Mouse (Mus musculus): ENCODE measurements around the gene Bcam. TPM values are rescaled to one million over a fixed set of nuclear protein-coding genes. Genes with fewer than 3 reads are reported as not detected.

The Bcam gene
- total and polyA plus RNA-seq, 2 experiments: 2.3 to 4.8 TPM

DNA sequence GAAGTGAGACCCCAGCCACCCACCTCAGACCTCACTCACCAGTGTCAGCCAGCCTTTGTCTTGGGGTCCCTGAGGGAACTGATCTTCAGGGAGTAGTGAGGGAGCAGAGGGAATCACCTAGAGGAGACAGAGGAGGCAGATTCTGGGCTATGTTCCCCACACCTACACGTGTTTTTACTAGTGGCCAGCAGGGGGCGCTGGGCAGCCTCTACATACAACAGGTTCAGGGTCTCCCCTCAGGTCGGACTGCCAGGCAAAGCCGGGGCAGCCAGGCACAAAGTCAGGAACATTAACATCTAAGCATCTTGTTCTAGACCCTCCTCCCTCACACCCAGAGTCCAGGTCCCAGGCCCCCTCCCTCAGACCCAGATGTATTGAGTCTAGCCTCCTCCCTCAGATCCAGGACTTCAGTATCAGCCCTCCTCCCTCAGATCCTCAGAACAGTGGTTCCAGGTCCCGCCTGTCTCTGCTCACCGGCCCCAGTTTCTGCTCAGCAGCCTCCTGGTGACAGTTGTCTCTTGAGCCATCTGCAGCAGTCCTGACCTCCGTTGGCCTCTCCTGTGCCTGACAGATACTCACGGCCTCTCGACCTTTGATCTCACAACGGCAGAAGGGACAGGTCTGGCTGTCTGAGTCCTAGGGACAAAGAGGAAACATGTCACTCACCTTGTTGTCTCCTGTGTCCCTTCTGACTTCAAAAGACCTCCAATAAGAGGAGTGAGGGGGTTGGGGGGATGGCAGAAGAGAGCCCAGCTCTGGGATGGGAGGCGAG is 14.1 kb upstream of the Bcam start:
- Histone ChIP-seq H3K9ac (ENCODE audit: low read depth, low read length) (peak overlapping the region; percentile 33), H3K27me3 (ENCODE audit: control insufficient read depth, insufficient read depth, low read length) (no peaks in the 10 kb centered on the region), H3K4me3 (ENCODE audit: insufficient read depth, low read depth, low read length) (no peak overlapping the region), H3K27ac (replicated peaks; ENCODE audit: insufficient read depth, low read depth, low read length) (peak overlapping the region; percentile 96), H3K79me2 (ENCODE audit: control insufficient read depth, insufficient read depth, low read length) (no peaks in the 10 kb centered on the region), H3K4me1 (ENCODE audit: control insufficient read depth, insufficient read depth, low read length) (peaks cover 23% of the 10 kb centered on the region), H3K36me3 (ENCODE audit: control insufficient read depth, insufficient read depth, low read length) (no peaks in the 10 kb centered on the region; the same call in 1 of the 2 replicates)
- peak; percentile 92 for DNase-seq (ENCODE audit: extremely low read depth, low read depth, low spot score)
- WGBS: 20% methylated on average over 11 of the region's 11 CpGs
- peak; percentile 75 for TF ChIP-seq CTCF (IDR thresholded peaks at IDR 0.05; ENCODE audit: low read depth, low read length)
- no peak for TF ChIP-seq POLR2A (IDR thresholded peaks at IDR 0.05; ENCODE audit: extremely low read depth, insufficient read depth, low read length)

DNA sequence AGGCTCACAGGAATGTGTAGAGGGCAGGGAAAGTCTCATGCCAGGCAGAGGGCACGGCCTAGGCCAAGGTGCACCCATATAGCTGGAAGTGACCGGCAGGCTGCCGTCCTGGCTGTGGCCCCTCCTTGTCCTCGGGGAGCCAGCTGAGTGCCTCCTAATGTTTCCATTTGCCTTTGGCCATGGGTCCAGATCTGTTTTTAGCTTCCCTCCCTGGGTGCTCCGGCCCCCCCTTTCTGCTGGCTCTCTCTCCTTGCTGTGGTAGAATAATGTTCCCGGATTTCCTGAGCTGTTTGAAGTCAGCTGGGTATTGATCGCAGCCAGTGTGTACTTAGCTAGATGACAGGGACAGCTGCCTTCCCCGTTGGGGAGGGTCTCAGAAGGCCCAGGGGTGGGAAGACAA is 12.8 kb upstream of the Bcam start:
- Histone ChIP-seq H3K9ac (ENCODE audit: low read depth, low read length) (peak overlapping the region; percentile 30; the same call in 1 of the 2 replicates), H3K27me3 (ENCODE audit: control insufficient read depth, insufficient read depth, low read length) (no peaks in the 10 kb centered on the region), H3K27ac (replicated peaks; ENCODE audit: insufficient read depth, low read depth, low read length) (peak overlapping the region; percentile 62), H3K4me1 (ENCODE audit: control insufficient read depth, insufficient read depth, low read length) (peaks cover 19% of the 10 kb centered on the region), H3K79me2 (ENCODE audit: control insufficient read depth, insufficient read depth, low read length) (no peaks in the 10 kb centered on the region), H3K4me3 (ENCODE audit: insufficient read depth, low read depth, low read length) (no peak overlapping the region), H3K36me3 (ENCODE audit: control insufficient read depth, insufficient read depth, low read length) (no peaks in the 10 kb centered on the region; the same call in 1 of the 2 replicates)
- 13% methylated on average over 8 of the region's 8 CpGs for WGBS
- peak; percentile 78 for DNase-seq (ENCODE audit: extremely low read depth, low read depth, low spot score)
- TF ChIP-seq POLR2A (IDR thresholded peaks at IDR 0.05; ENCODE audit: extremely low read depth, insufficient read depth, low read length) (no peak), CTCF (IDR thresholded peaks at IDR 0.05; ENCODE audit: low read depth, low read length) (no peak)

DNA sequence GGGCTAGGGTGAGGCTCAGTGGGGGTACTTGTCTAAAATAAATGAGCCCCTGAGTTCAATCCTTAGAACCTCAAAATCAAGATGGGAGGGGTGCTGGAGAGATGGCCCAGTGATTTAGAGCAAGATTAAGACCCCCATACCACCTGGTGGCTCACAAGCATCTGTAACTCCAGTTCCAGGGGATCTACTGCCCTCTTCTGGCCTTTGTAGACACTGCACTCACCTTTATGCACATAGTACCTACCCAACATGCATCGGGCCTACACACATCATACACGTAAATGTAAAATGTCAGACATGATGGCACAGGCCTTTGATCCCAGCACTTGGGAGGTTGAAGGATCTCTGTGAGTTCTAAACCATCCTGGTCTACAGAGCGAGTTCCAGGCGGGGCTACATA is 11.8 kb upstream of the Bcam start:
- Histone ChIP-seq H3K27me3 (ENCODE audit: control insufficient read depth, insufficient read depth, low read length) (no peaks in the 10 kb centered on the region), H3K4me3 (ENCODE audit: insufficient read depth, low read depth, low read length) (no peak overlapping the region), H3K27ac (replicated peaks; ENCODE audit: insufficient read depth, low read depth, low read length) (no peak overlapping the region), H3K36me3 (ENCODE audit: control insufficient read depth, insufficient read depth, low read length) (no peaks in the 10 kb centered on the region), H3K4me1 (ENCODE audit: control insufficient read depth, insufficient read depth, low read length) (peaks cover 19% of the 10 kb centered on the region), H3K9ac (ENCODE audit: low read depth, low read length) (no peak overlapping the region), H3K79me2 (ENCODE audit: control insufficient read depth, insufficient read depth, low read length) (no peaks in the 10 kb centered on the region)
- DNase-seq (ENCODE audit: extremely low read depth, low read depth, low spot score): no peak
- TF ChIP-seq POLR2A (IDR thresholded peaks at IDR 0.05; ENCODE audit: extremely low read depth, insufficient read depth, low read length) (no peak), CTCF (IDR thresholded peaks at IDR 0.05; ENCODE audit: low read depth, low read length) (peak; percentile 33; the same call in 1 of the 2 replicates)
- WGBS: 95% methylated on average over 4 of the region's 4 CpGs

DNA sequence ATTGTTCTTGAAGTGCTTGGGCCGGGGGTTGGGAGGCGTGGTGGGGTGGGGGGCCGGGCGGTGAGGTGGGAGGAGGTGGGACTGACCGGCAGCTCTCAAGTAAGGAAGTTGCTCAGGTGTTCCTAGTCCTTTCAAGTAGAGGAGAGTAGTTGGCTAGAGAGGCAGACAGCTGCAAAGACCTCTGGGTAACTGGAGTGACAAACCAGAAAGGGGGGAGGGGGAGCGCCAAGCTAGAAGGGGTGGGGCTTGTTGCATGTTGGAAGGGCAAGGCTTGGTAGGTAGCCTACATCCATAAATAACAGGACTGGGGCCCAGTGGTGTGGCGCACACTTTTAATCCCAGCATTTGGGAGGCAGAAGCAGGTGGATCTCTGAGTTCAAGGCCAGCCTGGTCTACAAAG is 10.9 kb upstream of the Bcam start:
- Histone ChIP-seq H3K4me1 (ENCODE audit: control insufficient read depth, insufficient read depth, low read length) (peaks cover 19% of the 10 kb centered on the region), H3K36me3 (ENCODE audit: control insufficient read depth, insufficient read depth, low read length) (no peaks in the 10 kb centered on the region), H3K9ac (ENCODE audit: low read depth, low read length) (no peak overlapping the region), H3K27me3 (ENCODE audit: control insufficient read depth, insufficient read depth, low read length) (no peaks in the 10 kb centered on the region), H3K79me2 (ENCODE audit: control insufficient read depth, insufficient read depth, low read length) (no peaks in the 10 kb centered on the region), H3K4me3 (ENCODE audit: insufficient read depth, low read depth, low read length) (no peak overlapping the region), H3K27ac (replicated peaks; ENCODE audit: insufficient read depth, low read depth, low read length) (no peak overlapping the region)
- 98% methylated on average over 7 of the region's 7 CpGs for WGBS
- no peak for DNase-seq (ENCODE audit: extremely low read depth, low read depth, low spot score)
- TF ChIP-seq CTCF (IDR thresholded peaks at IDR 0.05; ENCODE audit: low read depth, low read length) (no peak), POLR2A (IDR thresholded peaks at IDR 0.05; ENCODE audit: extremely low read depth, insufficient read depth, low read length) (no peak)

DNA sequence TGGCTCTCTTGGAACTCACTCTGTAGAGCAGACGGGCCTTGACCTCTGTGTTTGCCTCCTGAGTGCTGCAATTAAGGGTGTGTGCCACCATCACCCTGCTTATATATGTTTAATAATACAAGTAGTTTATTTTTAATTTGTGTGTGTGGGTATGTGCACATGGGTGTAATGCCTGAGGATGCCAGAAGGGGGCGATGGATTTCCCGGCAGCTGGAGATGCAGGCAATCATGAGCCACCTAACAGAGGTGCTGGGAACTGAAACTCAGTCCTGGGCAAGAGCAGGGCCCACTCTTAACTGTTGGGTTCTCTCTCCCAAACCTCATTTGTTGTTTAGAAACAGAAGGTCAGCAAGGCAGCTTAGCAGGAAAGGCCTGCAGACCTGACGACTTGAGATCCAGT is 9.1 kb upstream of the Bcam start:
- no peaks in the 10 kb centered on the region for H3K79me2 ChIP-seq (ENCODE audit: control insufficient read depth, insufficient read depth, low read length)
- no peaks in the 10 kb centered on the region for H3K36me3 ChIP-seq (ENCODE audit: control insufficient read depth, insufficient read depth, low read length)
- no peak overlapping the region for H3K9ac ChIP-seq (ENCODE audit: low read depth, low read length)
- 89% methylated on average over 4 of the region's 4 CpGs for WGBS
- H3K4me3 ChIP-seq (ENCODE audit: insufficient read depth, low read depth, low read length): no peak overlapping the region
- H3K27ac ChIP-seq (replicated peaks; ENCODE audit: insufficient read depth, low read depth, low read length): no peak overlapping the region
- TF ChIP-seq CTCF (IDR thresholded peaks at IDR 0.05; ENCODE audit: low read depth, low read length) (peak; percentile 40; the same call in 1 of the 2 replicates), POLR2A (IDR thresholded peaks at IDR 0.05; ENCODE audit: extremely low read depth, insufficient read depth, low read length) (no peak)
- peaks cover 15% of the 10 kb centered on the region for H3K4me1 ChIP-seq (ENCODE audit: control insufficient read depth, insufficient read depth, low read length)
- no peaks in the 10 kb centered on the region for H3K27me3 ChIP-seq (ENCODE audit: control insufficient read depth, insufficient read depth, low read length)
- DNase-seq (ENCODE audit: extremely low read depth, low read depth, low spot score): no peak

DNA sequence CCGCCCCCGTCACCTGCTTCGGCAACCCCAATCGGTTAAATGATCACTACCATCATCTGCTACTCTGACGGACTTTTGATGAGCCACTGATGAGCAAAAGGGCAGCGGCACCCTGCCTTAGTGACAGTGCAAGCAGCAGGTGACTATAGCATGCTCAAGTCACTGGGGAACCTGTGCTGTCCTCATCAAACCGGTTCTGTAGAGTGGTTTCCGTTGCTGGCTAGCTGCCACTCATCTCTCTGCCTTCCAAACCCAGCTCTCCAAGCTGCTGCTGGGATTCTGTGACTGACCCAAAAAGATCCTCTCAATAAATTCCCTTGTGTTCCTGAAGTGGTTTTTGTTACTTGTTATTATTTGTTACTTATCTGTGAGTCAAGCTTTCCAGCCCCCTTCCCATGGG is 7.8 kb upstream of the Bcam start:
- Histone ChIP-seq H3K27ac (replicated peaks; ENCODE audit: insufficient read depth, low read depth, low read length) (no peak overlapping the region), H3K36me3 (ENCODE audit: control insufficient read depth, insufficient read depth, low read length) (no peaks in the 10 kb centered on the region), H3K4me1 (ENCODE audit: control insufficient read depth, insufficient read depth, low read length) (peaks cover 4% of the 10 kb centered on the region; the same call in 1 of the 2 replicates), H3K79me2 (ENCODE audit: control insufficient read depth, insufficient read depth, low read length) (no peaks in the 10 kb centered on the region), H3K9ac (ENCODE audit: low read depth, low read length) (no peak overlapping the region), H3K4me3 (ENCODE audit: insufficient read depth, low read depth, low read length) (no peak overlapping the region), H3K27me3 (ENCODE audit: control insufficient read depth, insufficient read depth, low read length) (no peaks in the 10 kb centered on the region)
- DNase-seq (ENCODE audit: extremely low read depth, low read depth, low spot score): no peak
- TF ChIP-seq CTCF (IDR thresholded peaks at IDR 0.05; ENCODE audit: low read depth, low read length) (no peak), POLR2A (IDR thresholded peaks at IDR 0.05; ENCODE audit: extremely low read depth, insufficient read depth, low read length) (no peak)
- WGBS: 87% methylated on average over 8 of the region's 8 CpGs
